Mouse (Mus musculus) heart, adult 11 months (tissue): ENCODE data around the gene Zfp418.

Experiments
- DNase-seq: peaks from one replicate; pipeline ENCODE4 v3.0.0; 2022

The Zfp418 gene

GRCm38 (mm10) chr7:7171227-7172147 is at the start of gene Zfp418:
Zfp418 (plus strand) TSS chr7:7171330.
- DNase-seq = peak; percentile 97

DNA sequence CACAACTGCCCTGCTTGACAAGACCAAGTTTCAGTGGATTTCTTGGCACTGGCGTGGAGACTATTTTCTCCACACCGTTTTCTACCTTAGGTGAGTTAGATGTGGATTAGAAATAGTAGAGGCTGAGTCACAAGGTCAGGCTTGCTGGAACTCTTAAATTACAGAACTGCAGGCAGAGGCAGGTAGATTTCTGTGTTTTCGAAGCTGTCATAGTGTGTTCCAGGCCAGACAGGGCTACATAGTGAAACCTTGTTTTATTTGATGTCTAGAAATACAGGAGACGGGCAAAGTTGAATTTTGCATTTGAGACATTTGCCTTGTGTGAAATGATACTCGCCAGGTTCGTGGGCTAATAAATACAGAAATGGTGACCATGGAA is 49.5 kb upstream of the Zfp418 start:
- no peak for DNase-seq

DNA sequence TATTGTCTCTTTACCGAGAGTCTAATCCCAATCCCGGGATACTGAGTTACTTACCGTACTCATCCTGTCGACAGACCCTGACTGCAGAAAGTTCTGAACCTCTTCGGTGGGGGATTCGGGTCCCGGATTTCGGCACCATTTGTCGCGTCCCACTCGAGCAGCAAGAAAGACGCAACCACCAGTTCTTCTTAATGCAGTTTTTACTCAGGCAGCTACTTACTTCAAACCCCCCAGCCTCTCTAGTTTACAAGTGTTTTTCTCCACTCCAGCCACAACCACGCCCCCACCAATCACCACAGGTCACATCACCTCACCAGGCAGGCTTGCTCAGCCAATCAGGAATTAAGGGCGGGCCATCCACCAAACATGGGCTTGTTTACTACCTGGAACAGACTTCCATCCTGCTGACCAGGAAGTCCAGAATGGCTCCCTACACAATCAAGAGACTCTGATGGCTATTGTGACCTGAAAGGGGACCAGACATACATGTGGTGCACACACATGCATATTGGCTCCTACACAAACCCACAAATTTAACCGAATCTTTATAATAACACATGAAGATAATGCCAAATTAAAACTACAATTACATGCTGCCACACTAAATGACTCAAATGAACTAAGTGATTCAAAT is 40.5 kb upstream of the Zfp418 start:
- DNase-seq = peak; percentile 86

GRCm38 (mm10) chr7:7132751-7133150 is 38.4 kb upstream of the Zfp418 start:
- no peak for DNase-seq

- peak; percentile 94 for DNase-seq
Observed at GRCm38 (mm10) chr7:7136379-7136866, 34.7 kb upstream of the Zfp418 start, which contains the start of gene Zfp773. Zfp773 (minus strand) TSS chr7:7136755.

- DNase-seq = no peak
Observed at GRCm38 (mm10) chr7:7144215-7144614, 26.9 kb upstream of the Zfp418 start.

DNA sequence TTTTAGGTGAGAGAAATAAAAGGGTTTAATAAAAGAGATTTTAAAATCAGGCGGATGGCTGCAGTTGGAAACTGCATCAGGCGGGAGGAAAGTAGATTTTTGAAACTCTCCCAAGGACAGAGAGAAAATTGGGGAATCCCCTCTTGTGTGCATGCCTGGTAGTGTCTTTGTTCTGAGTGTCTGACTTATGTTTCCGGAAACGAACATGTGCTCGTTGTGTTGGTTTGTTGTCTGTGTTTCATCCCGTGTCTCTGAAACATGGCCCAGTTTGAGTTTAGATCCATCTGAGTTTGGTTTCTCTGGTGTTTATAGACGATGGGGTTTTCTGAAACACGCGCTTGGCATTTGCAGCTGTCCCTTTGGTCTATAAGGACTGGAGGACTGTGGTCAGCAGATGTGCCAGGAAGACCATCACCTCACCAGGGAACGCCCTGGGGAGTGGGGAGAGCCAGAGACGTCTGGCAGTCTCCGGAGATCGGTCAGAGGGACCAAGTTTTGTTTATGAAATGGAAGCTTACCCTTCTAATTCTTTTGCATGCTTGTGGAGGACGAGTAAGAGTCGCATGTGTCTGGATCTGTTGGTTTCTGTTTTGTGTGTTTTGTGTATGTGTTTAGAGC is 25.0 kb upstream of the Zfp418 start:
- DNase-seq = no peak

GRCm38 (mm10) chr7:7185897-7186296 is 14.8 kb downstream of the Zfp418 start:
- DNase-seq = no peak

DNA sequence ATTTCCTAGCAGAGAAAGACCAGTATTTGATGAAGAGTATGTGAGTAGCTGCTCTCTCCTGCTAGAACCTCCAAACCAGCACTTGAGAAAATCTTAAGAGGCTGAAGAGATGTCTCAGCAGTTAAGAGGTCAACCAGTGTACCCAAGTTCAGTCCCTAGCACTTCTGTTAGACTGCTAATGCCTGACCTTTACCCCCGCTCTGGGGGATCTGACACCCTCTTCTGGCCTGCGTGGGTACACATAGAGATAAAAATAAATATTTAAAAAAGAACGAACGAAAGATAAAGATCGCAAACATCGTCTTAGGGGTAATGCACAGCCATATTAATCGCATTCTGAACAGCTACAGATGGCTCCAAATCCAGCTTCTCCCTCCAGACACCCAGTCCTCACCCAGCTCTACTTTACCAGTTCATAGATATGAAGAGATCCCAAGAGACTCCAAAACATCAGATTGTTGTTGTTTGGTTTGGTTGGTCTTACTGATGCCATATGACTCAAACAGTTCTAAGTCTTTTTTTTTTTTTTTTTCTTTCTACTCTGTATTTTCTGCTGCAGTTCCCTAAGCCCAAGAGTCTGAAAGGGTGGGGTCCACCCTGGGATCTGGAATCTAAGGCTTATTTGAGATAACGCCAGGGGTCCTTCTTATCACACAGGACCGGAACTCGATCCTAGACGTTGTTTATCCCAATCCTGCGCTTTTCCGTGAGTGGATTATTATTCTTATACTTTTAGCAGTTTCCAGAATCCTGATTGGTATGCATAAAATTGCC is 16.5 kb downstream of the Zfp418 start:
- no peak for DNase-seq

- DNase-seq = peak; percentile 95
Observed at GRCm38 (mm10) chr7:7188191-7188942, 17.2 kb downstream of the Zfp418 start.

DNA sequence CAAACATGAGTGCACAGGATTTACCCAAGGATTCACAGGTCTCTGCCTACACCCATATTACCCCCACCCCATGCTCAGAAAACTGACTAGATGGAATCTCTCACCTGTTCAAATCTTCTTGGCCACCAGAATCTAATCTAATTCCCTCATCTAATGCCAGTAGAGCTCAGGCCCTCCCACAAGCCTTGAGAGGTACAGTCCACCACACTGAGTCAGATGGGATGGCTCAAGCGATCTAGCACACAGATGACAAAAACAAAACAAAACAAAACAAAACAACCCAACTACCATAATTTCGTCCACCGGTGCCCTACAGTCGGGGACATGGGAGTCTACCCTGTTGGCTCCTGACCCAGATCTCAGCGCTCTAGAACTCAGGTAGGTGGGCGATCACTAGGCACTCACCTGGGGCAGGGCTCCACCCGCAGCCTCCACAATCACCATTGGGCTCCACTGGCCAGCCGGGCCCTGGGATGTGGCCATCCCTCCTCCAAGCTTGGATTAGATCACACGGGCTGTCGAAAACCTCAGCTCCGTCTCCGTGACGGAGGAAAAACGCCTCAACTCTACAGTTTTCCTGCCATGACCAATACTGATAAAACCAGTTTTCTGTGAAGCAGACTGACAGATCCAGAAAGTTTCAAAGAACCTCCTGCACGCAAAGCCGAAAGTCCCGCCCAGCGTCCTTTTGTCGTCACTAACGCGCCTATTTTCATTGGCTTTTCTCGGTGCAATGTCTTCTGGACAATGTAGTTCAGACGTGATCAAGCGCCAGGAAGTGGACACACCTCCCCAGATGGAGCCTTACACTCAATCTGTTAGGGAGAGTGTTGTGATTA is 38.4 kb downstream of the Zfp418 start, which contains the start of gene Zfp772:
TSS of gene Zfp772 (minus strand) at position 686 of the 839 bp plus-strand sequence.
- DNase-seq = peak; percentile 95
